Mouse (Mus musculus): Measurements from ENCODE around the gene Gng7. TPM values are rescaled to one million over a fixed set of nuclear protein-coding genes. Genes with fewer than 3 reads are reported as not detected.

Gng7 gene
- polyA plus RNA-seq, 1 experiment = 4.1 TPM

- Histone ChIP-seq H3K27ac (ENCODE audit: insufficient read depth, low read length) (no peak overlapping the region), H3K9me3 (replicated peaks; ENCODE audit: control insufficient read depth, insufficient read depth, low read length, poor library complexity, severe bottlenecking) (no peaks in the 10 kb centered on the region), H3K4me1 (ENCODE audit: control insufficient read depth, insufficient read depth, low read length) (peaks cover 3% of the 10 kb centered on the region), H3K36me3 (ENCODE audit: control insufficient read depth, insufficient read depth, low read length, poor library complexity, severe bottlenecking) (no peaks in the 10 kb centered on the region), H3K27me3 (ENCODE audit: control insufficient read depth, insufficient read depth, low read length, poor library complexity, severe bottlenecking) (no peaks in the 10 kb centered on the region), H3K9ac (ENCODE audit: low read depth, poor library complexity, severe bottlenecking) (no peak overlapping the region), H3K4me3 (ENCODE audit: low read depth, low read length) (no peak overlapping the region)
- TF ChIP-seq CTCF (IDR thresholded peaks at IDR 0.05; ENCODE audit: low read depth, low read length) (peak; percentile 38), EP300 (IDR thresholded peaks at IDR 0.05; ENCODE audit: insufficient read depth, low read depth, low read length) (no peak)
Measured at GRCm38 (mm10) chr10:80957791-80958190, 57.0 kb downstream of the Gng7 start.

- Histone ChIP-seq H3K27me3 (ENCODE audit: control insufficient read depth, insufficient read depth, low read length, poor library complexity, severe bottlenecking) (no peaks in the 10 kb centered on the region), H3K4me3 (ENCODE audit: low read depth, low read length) (no peak overlapping the region), H3K4me1 (ENCODE audit: control insufficient read depth, insufficient read depth, low read length) (peaks cover 6% of the 10 kb centered on the region), H3K9me3 (replicated peaks; ENCODE audit: control insufficient read depth, insufficient read depth, low read length, poor library complexity, severe bottlenecking) (no peaks in the 10 kb centered on the region), H3K36me3 (ENCODE audit: control insufficient read depth, insufficient read depth, low read length, poor library complexity, severe bottlenecking) (no peaks in the 10 kb centered on the region), H3K9ac (ENCODE audit: low read depth, poor library complexity, severe bottlenecking) (no peak overlapping the region), H3K27ac (ENCODE audit: insufficient read depth, low read length) (no peak overlapping the region)
- TF ChIP-seq EP300 (IDR thresholded peaks at IDR 0.05; ENCODE audit: insufficient read depth, low read depth, low read length) (no peak), CTCF (IDR thresholded peaks at IDR 0.05; ENCODE audit: low read depth, low read length) (no peak), POLR2A (IDR thresholded peaks at IDR 0.05; ENCODE audit: insufficient read depth, low read length) (no peak)
Measured at GRCm38 (mm10) chr10:80956901-80957300, 57.8 kb downstream of the Gng7 start.

GRCm38 (mm10) chr10:80956385-80956784 lies 58.4 kb downstream of the Gng7 start:
- no peaks in the 10 kb centered on the region for H3K27me3 ChIP-seq (ENCODE audit: control insufficient read depth, insufficient read depth, low read length, poor library complexity, severe bottlenecking)
- H3K36me3 ChIP-seq (ENCODE audit: control insufficient read depth, insufficient read depth, low read length, poor library complexity, severe bottlenecking) = no peaks in the 10 kb centered on the region
- no peak overlapping the region for H3K9ac ChIP-seq (ENCODE audit: low read depth, poor library complexity, severe bottlenecking)
- no peak for TF ChIP-seq EP300 (IDR thresholded peaks at IDR 0.05; ENCODE audit: insufficient read depth, low read depth, low read length)
- no peak for TF ChIP-seq POLR2A (IDR thresholded peaks at IDR 0.05; ENCODE audit: insufficient read depth, low read length)
- TF ChIP-seq CTCF (IDR thresholded peaks at IDR 0.05; ENCODE audit: low read depth, low read length) = no peak
- H3K27ac ChIP-seq (ENCODE audit: insufficient read depth, low read length) = no peak overlapping the region
- H3K4me3 ChIP-seq (ENCODE audit: low read depth, low read length) = no peak overlapping the region
- H3K9me3 ChIP-seq (replicated peaks; ENCODE audit: control insufficient read depth, insufficient read depth, low read length, poor library complexity, severe bottlenecking) = no peaks in the 10 kb centered on the region
- peaks cover 8% of the 10 kb centered on the region for H3K4me1 ChIP-seq (ENCODE audit: control insufficient read depth, insufficient read depth, low read length)

- H3K4me1 ChIP-seq (ENCODE audit: control insufficient read depth, insufficient read depth, low read length) = peaks cover 12% of the 10 kb centered on the region
- no peak overlapping the region for H3K9ac ChIP-seq (ENCODE audit: low read depth, poor library complexity, severe bottlenecking)
- no peaks in the 10 kb centered on the region for H3K27me3 ChIP-seq (ENCODE audit: control insufficient read depth, insufficient read depth, low read length, poor library complexity, severe bottlenecking)
- no peaks in the 10 kb centered on the region for H3K9me3 ChIP-seq (replicated peaks; ENCODE audit: control insufficient read depth, insufficient read depth, low read length, poor library complexity, severe bottlenecking)
- H3K36me3 ChIP-seq (ENCODE audit: control insufficient read depth, insufficient read depth, low read length, poor library complexity, severe bottlenecking) = no peaks in the 10 kb centered on the region
- TF ChIP-seq POLR2A (IDR thresholded peaks at IDR 0.05; ENCODE audit: insufficient read depth, low read length) (no peak), CTCF (IDR thresholded peaks at IDR 0.05; ENCODE audit: low read depth, low read length) (peak; percentile 70), EP300 (IDR thresholded peaks at IDR 0.05; ENCODE audit: insufficient read depth, low read depth, low read length) (no peak)
- peak overlapping the region; percentile 38 for H3K4me3 ChIP-seq (ENCODE audit: low read depth, low read length)
- peak overlapping the region; percentile 10; the same call in 1 of the 2 replicates for H3K27ac ChIP-seq (ENCODE audit: insufficient read depth, low read length)
Measured at GRCm38 (mm10) chr10:80955536-80955935, 59.2 kb downstream of the Gng7 start.

GRCm38 (mm10) chr10:80954843-80955242 lies 59.9 kb downstream of the Gng7 start:
- H3K4me3 ChIP-seq (ENCODE audit: low read depth, low read length) = no peak overlapping the region
- no peaks in the 10 kb centered on the region for H3K9me3 ChIP-seq (replicated peaks; ENCODE audit: control insufficient read depth, insufficient read depth, low read length, poor library complexity, severe bottlenecking)
- TF ChIP-seq CTCF (IDR thresholded peaks at IDR 0.05; ENCODE audit: low read depth, low read length) = no peak
- TF ChIP-seq EP300 (IDR thresholded peaks at IDR 0.05; ENCODE audit: insufficient read depth, low read depth, low read length) = no peak
- TF ChIP-seq POLR2A (IDR thresholded peaks at IDR 0.05; ENCODE audit: insufficient read depth, low read length) = no peak
- H3K9ac ChIP-seq (ENCODE audit: low read depth, poor library complexity, severe bottlenecking) = no peak overlapping the region
- no peak overlapping the region; the same call in 1 of the 2 replicates for H3K27ac ChIP-seq (ENCODE audit: insufficient read depth, low read length)
- no peaks in the 10 kb centered on the region for H3K27me3 ChIP-seq (ENCODE audit: control insufficient read depth, insufficient read depth, low read length, poor library complexity, severe bottlenecking)
- peaks cover 12% of the 10 kb centered on the region for H3K4me1 ChIP-seq (ENCODE audit: control insufficient read depth, insufficient read depth, low read length)
- no peaks in the 10 kb centered on the region for H3K36me3 ChIP-seq (ENCODE audit: control insufficient read depth, insufficient read depth, low read length, poor library complexity, severe bottlenecking)

- H3K4me1 ChIP-seq (ENCODE audit: control insufficient read depth, insufficient read depth, low read length) = peaks cover 14% of the 10 kb centered on the region
- no peak overlapping the region for H3K27ac ChIP-seq (ENCODE audit: insufficient read depth, low read length)
- no peak overlapping the region for H3K4me3 ChIP-seq (ENCODE audit: low read depth, low read length)
- no peaks in the 10 kb centered on the region for H3K36me3 ChIP-seq (ENCODE audit: control insufficient read depth, insufficient read depth, low read length, poor library complexity, severe bottlenecking)
- H3K9ac ChIP-seq (ENCODE audit: low read depth, poor library complexity, severe bottlenecking) = no peak overlapping the region
- H3K27me3 ChIP-seq (ENCODE audit: control insufficient read depth, insufficient read depth, low read length, poor library complexity, severe bottlenecking) = no peaks in the 10 kb centered on the region
- no peaks in the 10 kb centered on the region for H3K9me3 ChIP-seq (replicated peaks; ENCODE audit: control insufficient read depth, insufficient read depth, low read length, poor library complexity, severe bottlenecking)
- TF ChIP-seq POLR2A (IDR thresholded peaks at IDR 0.05; ENCODE audit: insufficient read depth, low read length) = no peak
- TF ChIP-seq CTCF (IDR thresholded peaks at IDR 0.05; ENCODE audit: low read depth, low read length) = no peak
- TF ChIP-seq EP300 (IDR thresholded peaks at IDR 0.05; ENCODE audit: insufficient read depth, low read depth, low read length) = no peak
Measured at GRCm38 (mm10) chr10:80954415-80954814, 60.3 kb downstream of the Gng7 start.
